Comparison of ENCODE assay signal across 8 mouse cellular contexts in genomic region chr8:105635481-105635880, GRCm38 (mm10). TPM values are rescaled to one million over a fixed set of nuclear protein-coding genes. Genes with fewer than 3 reads are reported as not detected.
DNase-seq lines count a peak whose midpoint lies in the region; ATAC-seq and TF ChIP-seq lines count a peak whose summit lies in the region.

No protein-coding gene starts in this region.

- DNase-seq in lung, embryonic 14.5 days: no peak
- DNase-seq in lung, postnatal 14 days: no peak
- DNase-seq in embryonic facial prominence, embryonic 10.5 days (ENCODE audit: low spot score): no peak
- DNase-seq in adrenal gland, postnatal 4 days (ENCODE audit: low spot score in 2 of 2): no peak
- DNase-seq in spleen, adult 18-20 months: no peak

- H3K4me1 ChIP-seq in lung, embryonic 14.5 days (ENCODE audit: insufficient read depth): 0 out of 2 replicates have a peak, but pooled peaks cover 10% of the 10 kb centered on the region
- H3K4me1 ChIP-seq in embryonic facial prominence, embryonic 10.5 days: peaks cover 29% of the 10 kb centered on the region
- H3K4me1 ChIP-seq in hindbrain, embryonic 15.5 days (replicated peaks): peaks cover 38% of the 10 kb centered on the region

- H3K27ac ChIP-seq in lung, embryonic 14.5 days (ENCODE audit: low read depth): peak overlapping the region; percentile 100; the same call in 1 of the 2 replicates
- H3K27ac ChIP-seq in embryonic facial prominence, embryonic 10.5 days (replicated peaks): peak overlapping the region; percentile 100
- peak overlapping the region; percentile 100; the same call in 1 of the 2 replicates for H3K27ac ChIP-seq in hindbrain, embryonic 15.5 days (replicated peaks)

- ATAC-seq in lung, embryonic 14.5 days (ENCODE audit: insufficient read depth): no peak
- no peak for ATAC-seq in hindbrain, embryonic 15.5 days (ENCODE audit: low FRiP score, low read depth)
- ATAC-seq in megakaryocyte progenitor cell, adult 5-6 weeks (replicated peaks; ENCODE audit: poor library complexity): no peak

- H3K79me2 ChIP-seq in myocyte (ENCODE audit: control insufficient read depth, insufficient read depth): peaks cover 41% of the 10 kb centered on the region

- no peak for TF ChIP-seq POLR2A in myocyte (IDR thresholded peaks at IDR 0.05; ENCODE audit: insufficient read length, low read depth)

- TF ChIP-seq CTCF in lung, embryonic 14.5 days (IDR thresholded peaks at IDR 0.05; ENCODE audit: low read depth): no peak

- H3ac ChIP-seq in myocyte (ENCODE audit: control insufficient read depth, insufficient read length): peak overlapping the region; percentile 94

- WGBS in lung, embryonic 14.5 days: 4% methylated on average over 11 of the region's 11 CpGs
- 3% methylated on average over 11 of the region's 11 CpGs for WGBS in embryonic facial prominence, embryonic 10.5 days
- WGBS in hindbrain, embryonic 15.5 days: 4% methylated on average over 11 of the region's 11 CpGs

- no peaks in the 10 kb centered on the region for H3K9me3 ChIP-seq in lung, embryonic 14.5 days (ENCODE audit: low read depth, low read length)
- no peaks in the 10 kb centered on the region for H3K9me3 ChIP-seq in embryonic facial prominence, embryonic 10.5 days
- no peaks in the 10 kb centered on the region for H3K9me3 ChIP-seq in hindbrain, embryonic 15.5 days

- peak overlapping the region; percentile 94 for H3K4me3 ChIP-seq in lung, embryonic 14.5 days (ENCODE audit: low read depth, low read length)
- peak overlapping the region; percentile 96 for H3K4me3 ChIP-seq in embryonic facial prominence, embryonic 10.5 days
- peak overlapping the region; percentile 97 for H3K4me3 ChIP-seq in hindbrain, embryonic 15.5 days
- peak overlapping the region; percentile 63 for H3K4me3 ChIP-seq in myocyte

- H3K36me3 ChIP-seq in lung, embryonic 14.5 days (ENCODE audit: insufficient read depth): peaks cover 6% of the 10 kb centered on the region; the same call in 1 of the 2 replicates
- peaks cover 22% of the 10 kb centered on the region for H3K36me3 ChIP-seq in embryonic facial prominence, embryonic 10.5 days (replicated peaks)
- H3K36me3 ChIP-seq in hindbrain, embryonic 15.5 days: no peaks in the 10 kb centered on the region
- H3K36me3 ChIP-seq in myocyte (ENCODE audit: control insufficient read depth, insufficient read depth): no peaks in the 10 kb centered on the region

- peak overlapping the region; percentile 99 for H3K9ac ChIP-seq in lung, embryonic 14.5 days
- peak overlapping the region; percentile 99 for H3K9ac ChIP-seq in hindbrain, embryonic 15.5 days

- no peaks in the 10 kb centered on the region for H3K27me3 ChIP-seq in lung, embryonic 14.5 days (ENCODE audit: insufficient read depth, low read length)
- no peaks in the 10 kb centered on the region for H3K27me3 ChIP-seq in embryonic facial prominence, embryonic 10.5 days (replicated peaks; ENCODE audit: low read depth, poor library complexity, severe bottlenecking)
- no peaks in the 10 kb centered on the region for H3K27me3 ChIP-seq in hindbrain, embryonic 15.5 days
- H3K27me3 ChIP-seq in myocyte (ENCODE audit: control insufficient read depth, insufficient read depth, insufficient read length): no peaks in the 10 kb centered on the region

- H3K4me2 ChIP-seq in lung, embryonic 14.5 days: peak overlapping the region; percentile 73
- H3K4me2 ChIP-seq in hindbrain, embryonic 15.5 days: peak overlapping the region; percentile 87
- peak overlapping the region; percentile 81 for H3K4me2 ChIP-seq in myocyte (ENCODE audit: low read depth)

TF ChIP-seq in myocyte, 11 proteins besides CTCF, POLR2A, EP300 and RAD21:
- TF ChIP-seq MYOD1 (IDR thresholded peaks at IDR 0.05; ENCODE audit: control insufficient read depth in 1 of 3, insufficient read length in 2 of 3, low read depth in 2 of 3) (no peak), REST (IDR thresholded peaks at IDR 0.05; ENCODE audit: insufficient read depth, insufficient read length) (no peak), MAX (IDR thresholded peaks at IDR 0.05; ENCODE audit: low read depth) (no peak)

RNA-seq across cellular contexts. Expression of gene Ctcf, which starts 0.9 kb away (rescaled TPM):
- polyA plus RNA-seq in lung, embryonic 14.5 days (2014; fragmentation: Nextera tagmentation; extraction: Ambion mirVana): 127 and 129 TPM in 2 replicates
- 136 and 137 TPM in 2 replicates for polyA plus RNA-seq in embryonic facial prominence, embryonic 10.5 days (2016; fragmentation: Nextera tagmentation; extraction: Ambion mirVana)
- 100 and 101 TPM in 2 replicates for polyA plus RNA-seq in hindbrain, embryonic 15.5 days (2015; fragmentation: Nextera tagmentation; extraction: Ambion mirVana)
- polyA plus RNA-seq in myocyte (2012; fragmentation: generic; extraction: Trizol): 17.6 TPM
- 95.7 and 103 TPM in 2 replicates for total RNA-seq in megakaryocyte progenitor cell, adult 5-6 weeks (2015)
- 88.1 and 104 TPM in 2 replicates for total RNA-seq in megakaryocyte progenitor cell, adult 5-6 weeks (2017)
- 10 to 100 TPM; 73.8 to 94.0 TPM for total RNA-seq in adrenal gland, postnatal 4 days (2021)

RNA-seq across cellular contexts. Expression of gene Agrp, which starts 1.7 kb away (rescaled TPM):
- polyA plus RNA-seq in lung, embryonic 14.5 days (2014; fragmentation: Nextera tagmentation; extraction: Ambion mirVana): 0.69 and 0.89 TPM in 2 replicates
- polyA plus RNA-seq in embryonic facial prominence, embryonic 10.5 days (2016; fragmentation: Nextera tagmentation; extraction: Ambion mirVana): 0.59 and 0.64 TPM in 2 replicates
- 0.56 and 0.80 TPM in 2 replicates for polyA plus RNA-seq in hindbrain, embryonic 15.5 days (2015; fragmentation: Nextera tagmentation; extraction: Ambion mirVana)
- polyA plus RNA-seq in myocyte (2012; fragmentation: generic; extraction: Trizol): 0.47 TPM
- total RNA-seq in megakaryocyte progenitor cell, adult 5-6 weeks (2015): not detected in 2 replicates
- not detected in 2 replicates for total RNA-seq in megakaryocyte progenitor cell, adult 5-6 weeks (2017)
- total RNA-seq in adrenal gland, postnatal 4 days (2021): 1 to 10 TPM in 1 of 2 experiments, under 1 TPM in 1; 0.81 to 1.5 TPM

RNA-seq across cellular contexts. Expression of gene Ripor1, which starts 30.4 kb away (rescaled TPM):
- polyA plus RNA-seq in lung, embryonic 14.5 days (2014; fragmentation: Nextera tagmentation; extraction: Ambion mirVana): 32.1 and 33.7 TPM in 2 replicates
- 13.5 and 15.9 TPM in 2 replicates for polyA plus RNA-seq in embryonic facial prominence, embryonic 10.5 days (2016; fragmentation: Nextera tagmentation; extraction: Ambion mirVana)
- 35.2 and 39.3 TPM in 2 replicates for polyA plus RNA-seq in hindbrain, embryonic 15.5 days (2015; fragmentation: Nextera tagmentation; extraction: Ambion mirVana)
- 47.6 TPM for polyA plus RNA-seq in myocyte (2012; fragmentation: generic; extraction: Trizol)
- total RNA-seq in megakaryocyte progenitor cell, adult 5-6 weeks (2015): 46.9 and 53.0 TPM in 2 replicates
- total RNA-seq in megakaryocyte progenitor cell, adult 5-6 weeks (2017): 6.4 and 6.6 TPM in 2 replicates
- 10 to 100 TPM; 35.4 to 43.0 TPM for total RNA-seq in adrenal gland, postnatal 4 days (2021)

RNA-seq across cellular contexts. Expression of gene Carmil2, which starts 50.6 kb away (rescaled TPM):
- polyA plus RNA-seq in lung, embryonic 14.5 days (2014; fragmentation: Nextera tagmentation; extraction: Ambion mirVana): 0.70 and 1.1 TPM in 2 replicates
- polyA plus RNA-seq in embryonic facial prominence, embryonic 10.5 days (2016; fragmentation: Nextera tagmentation; extraction: Ambion mirVana): 1.5 TPM in 2 replicates
- polyA plus RNA-seq in hindbrain, embryonic 15.5 days (2015; fragmentation: Nextera tagmentation; extraction: Ambion mirVana): 23.5 and 28.7 TPM in 2 replicates
- 0.23 TPM for polyA plus RNA-seq in myocyte (2012; fragmentation: generic; extraction: Trizol)
- 2.2 and 3.4 TPM in 2 replicates for total RNA-seq in megakaryocyte progenitor cell, adult 5-6 weeks (2015)
- 2.0 and 2.2 TPM in 2 replicates for total RNA-seq in megakaryocyte progenitor cell, adult 5-6 weeks (2017)
- total RNA-seq in adrenal gland, postnatal 4 days (2021): 1 to 10 TPM; 4.5 to 4.9 TPM
